Mouse (Mus musculus) ZHBTc4 (cell line): Measurements from ENCODE around the gene Sdcbp2.
"Not testable (repeated sequence)": the region's sequence is repeated elsewhere in the genome, so short reads cannot be mapped to it uniquely, and the experiment has no call there.

ENCODE experiments used
- DNase-seq: peaks from one replicate; pipeline ENCODE4 v3.0.0-alpha.2; 2011; ENCODE audit warnings: low read depth, low spot score

Sdcbp2 gene

DNA sequence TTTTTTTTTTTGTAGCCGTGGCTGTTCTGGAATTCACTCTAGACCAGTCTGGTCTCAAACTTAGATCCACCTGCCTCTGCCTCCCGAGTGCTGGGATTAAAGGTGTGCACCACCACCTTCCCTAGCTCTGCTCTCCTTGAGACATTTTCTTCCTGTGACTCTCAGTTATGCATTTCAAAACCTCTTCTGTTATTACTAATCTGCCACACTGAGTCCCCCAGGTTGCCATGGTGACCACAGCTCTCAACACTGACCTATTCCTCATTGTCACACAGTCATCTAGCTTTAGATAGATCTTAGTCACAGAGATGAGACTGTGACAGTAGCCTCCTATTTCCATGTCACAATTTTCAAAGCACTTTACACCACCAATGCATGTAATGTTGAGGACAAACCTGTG is 3.0 kb upstream of the Sdcbp2 start:
- no peak for DNase-seq

- DNase-seq = no peak
These were observed 1.2 kb downstream of the Sdcbp2 start for GRCm38 (mm10) chr2:151573667-151574066.

DNA sequence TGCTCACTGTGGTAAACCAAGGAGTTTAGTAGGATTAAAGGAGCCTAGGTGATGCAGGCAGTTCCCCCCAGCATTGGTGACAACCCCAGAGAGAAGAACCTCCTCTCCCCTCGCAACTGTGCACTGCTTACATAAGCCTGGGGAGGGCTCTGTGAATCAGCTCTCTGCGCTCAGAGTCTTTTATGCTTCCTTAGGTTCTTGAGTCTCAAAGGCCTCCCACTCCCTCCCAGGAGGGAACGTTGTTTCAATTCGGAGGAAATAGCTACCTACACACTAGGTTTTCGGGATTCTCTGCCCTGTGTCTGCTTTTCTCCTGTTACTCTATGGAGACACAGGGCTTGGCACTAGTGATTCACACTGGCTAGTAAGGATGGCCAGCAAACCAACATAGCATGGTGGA is 2.2 kb downstream of the Sdcbp2 start:
- no peak for DNase-seq

GRCm38 (mm10) chr2:151575119-151575698 is 2.8 kb downstream of the Sdcbp2 start:
- DNase-seq = peak; percentile 31

DNA sequence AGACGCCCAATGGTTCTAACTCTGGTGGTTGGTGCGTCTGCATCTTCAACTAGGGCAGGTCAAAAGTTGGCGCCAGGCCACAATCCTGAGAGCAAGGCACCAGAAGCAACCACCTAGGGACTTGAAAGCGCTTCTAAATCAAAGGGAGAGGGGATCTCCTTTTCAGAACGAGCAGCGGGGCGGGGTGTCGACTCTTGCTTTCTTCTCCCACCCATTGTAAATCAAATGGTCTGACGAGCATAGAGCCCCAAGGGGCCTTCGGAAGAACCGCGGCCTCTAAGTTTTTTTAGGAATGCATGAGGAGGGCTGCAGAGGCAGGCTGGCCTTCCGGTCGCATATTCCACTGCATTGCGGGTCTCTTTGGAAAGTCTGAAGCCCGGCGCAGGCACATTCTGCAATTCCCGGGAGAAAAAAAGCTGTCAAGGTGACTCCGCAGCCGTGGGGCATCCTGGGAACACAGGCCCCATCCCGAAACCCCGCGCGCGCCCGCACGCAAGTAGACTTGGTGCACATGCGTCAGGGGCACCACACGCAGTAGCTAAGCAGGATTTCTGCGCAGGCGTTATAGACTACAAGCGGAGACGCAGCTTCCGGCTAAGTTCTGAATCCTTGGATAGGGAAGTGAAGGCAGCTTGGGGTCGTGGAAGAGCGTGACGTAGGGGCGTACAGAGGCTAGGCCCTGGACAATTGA is 3.4 kb downstream of the Sdcbp2 start:
- peak; percentile 96 for DNase-seq

- DNase-seq = no peak
These were observed 6.8 kb downstream of the Sdcbp2 start for GRCm38 (mm10) chr2:151579183-151579582.

DNA sequence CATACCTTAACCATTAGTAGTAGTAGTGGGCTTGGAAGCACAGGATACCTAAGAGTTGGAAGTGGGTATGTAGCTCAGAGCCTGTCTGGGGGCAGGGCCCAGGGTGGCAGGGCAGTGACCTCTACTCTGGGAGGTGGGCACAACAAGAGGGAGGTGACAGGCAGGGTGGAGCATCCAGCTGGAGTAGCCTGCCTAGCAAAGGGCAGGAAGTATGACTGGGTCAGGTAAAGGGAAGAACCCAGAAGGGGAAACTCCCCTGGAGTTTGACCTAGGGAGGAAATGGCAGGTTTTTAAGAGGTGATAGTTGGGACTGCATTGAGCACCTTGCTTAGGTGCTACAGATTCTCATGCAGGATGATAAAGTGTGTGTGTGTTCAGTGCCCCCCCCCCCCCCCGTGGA is 8.5 kb downstream of the Sdcbp2 start:
- DNase-seq = no peak

- no peak for DNase-seq
These were observed 13.5 kb downstream of the Sdcbp2 start for GRCm38 (mm10) chr2:151585934-151586333.

GRCm38 (mm10) chr2:151586807-151587206 is 14.4 kb downstream of the Sdcbp2 start:
- DNase-seq = no peak

GRCm38 (mm10) chr2:151587306-151587705 is 14.9 kb downstream of the Sdcbp2 start:
- no peak for DNase-seq

GRCm38 (mm10) chr2:151598068-151598467 is 25.6 kb downstream of the Sdcbp2 start:
- DNase-seq = no peak

DNA sequence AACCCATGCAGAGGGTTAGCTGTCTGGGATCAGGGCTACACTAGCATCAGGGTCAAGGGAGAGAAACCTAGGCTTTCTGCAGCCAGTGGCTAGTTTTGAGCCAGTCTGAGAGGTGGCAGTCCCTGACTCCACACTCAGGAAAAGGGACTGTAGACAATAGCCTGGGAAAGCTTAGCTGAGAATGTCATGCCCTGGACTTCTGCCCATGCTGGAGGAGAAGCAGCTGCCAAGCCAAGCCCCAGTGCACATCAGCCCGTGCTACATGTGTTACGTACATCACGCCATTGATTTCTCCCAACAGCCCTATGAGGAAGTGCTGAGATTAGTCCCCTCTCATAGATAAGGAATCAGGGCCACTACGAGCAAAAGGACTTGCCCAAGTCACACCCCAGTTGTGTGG is 29.7 kb downstream of the Sdcbp2 start:
- no peak for DNase-seq

- DNase-seq = no peak
These were observed 31.2 kb downstream of the Sdcbp2 start for GRCm38 (mm10) chr2:151603630-151604029.

DNA sequence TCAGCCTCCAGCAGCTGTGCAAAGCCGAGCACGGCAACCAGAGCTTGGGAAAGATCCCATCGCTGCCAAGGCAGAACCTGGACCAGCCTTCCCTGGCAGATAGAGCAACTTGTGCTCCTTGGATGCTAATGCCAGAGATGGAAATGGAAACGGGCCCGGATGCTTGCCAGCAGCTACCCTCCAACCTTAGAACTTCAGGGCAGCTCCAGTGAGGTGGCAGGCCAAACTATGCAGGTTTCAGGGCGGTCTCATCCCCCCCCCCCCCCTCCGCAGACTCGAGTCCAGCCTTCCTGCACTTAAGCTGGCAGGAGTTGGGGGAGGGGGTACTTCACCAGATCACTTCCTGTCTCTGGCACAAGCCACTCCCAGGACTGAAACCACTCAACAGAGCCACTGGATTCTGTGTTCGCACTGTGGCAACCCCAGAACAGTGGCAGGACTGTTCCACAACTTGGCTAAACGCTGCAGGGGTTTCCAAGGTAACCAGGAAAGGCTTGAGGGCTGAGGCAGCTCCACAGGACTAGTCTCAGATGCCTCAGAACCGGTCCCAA is 33.1 kb downstream of the Sdcbp2 start:
- DNase-seq = peak; percentile 49

DNA sequence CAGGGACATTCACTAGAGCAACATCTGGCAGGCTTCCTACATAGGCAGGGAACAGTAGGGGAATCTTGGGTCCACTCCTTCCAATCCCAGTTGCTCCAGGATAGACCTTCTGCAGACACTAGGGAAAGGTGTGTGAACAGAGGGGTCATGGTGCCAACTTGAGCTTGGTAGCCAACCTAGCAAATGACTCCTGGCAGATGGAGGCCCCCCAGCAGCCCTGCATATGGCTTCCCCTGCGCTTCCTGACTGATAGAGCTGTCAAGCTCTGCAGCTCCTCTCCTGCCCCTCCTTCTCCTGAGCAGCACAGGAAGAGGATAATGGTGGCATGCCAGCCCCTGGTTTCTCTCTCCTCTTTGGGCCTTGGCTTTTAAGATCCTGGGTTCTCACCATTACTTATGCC is 36.0 kb downstream of the Sdcbp2 start:
- DNase-seq = no peak

DNA sequence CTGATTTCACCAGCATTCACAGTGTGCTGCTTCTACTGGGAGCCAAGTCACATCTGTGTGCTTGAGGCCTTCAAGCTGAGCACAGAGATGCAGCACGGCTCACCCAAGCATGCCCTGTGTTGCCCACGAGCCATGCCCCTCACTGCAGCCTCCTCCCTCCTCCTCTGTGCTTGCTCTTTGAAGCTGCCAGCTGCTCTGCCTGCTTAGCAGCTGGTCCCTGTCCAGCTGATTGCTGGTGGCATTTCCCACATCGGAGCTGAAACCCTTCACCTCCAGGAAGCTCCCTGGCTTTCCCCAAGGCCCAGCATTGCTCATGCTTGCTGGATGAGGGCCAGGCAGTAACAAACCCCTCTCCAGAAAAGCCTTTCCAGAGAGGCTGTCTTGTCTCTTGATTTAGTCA is 37.6 kb downstream of the Sdcbp2 start:
- DNase-seq = no peak

GRCm38 (mm10) chr2:151615779-151616178 is 43.4 kb downstream of the Sdcbp2 start:
- DNase-seq = not testable (repeated sequence)

DNA sequence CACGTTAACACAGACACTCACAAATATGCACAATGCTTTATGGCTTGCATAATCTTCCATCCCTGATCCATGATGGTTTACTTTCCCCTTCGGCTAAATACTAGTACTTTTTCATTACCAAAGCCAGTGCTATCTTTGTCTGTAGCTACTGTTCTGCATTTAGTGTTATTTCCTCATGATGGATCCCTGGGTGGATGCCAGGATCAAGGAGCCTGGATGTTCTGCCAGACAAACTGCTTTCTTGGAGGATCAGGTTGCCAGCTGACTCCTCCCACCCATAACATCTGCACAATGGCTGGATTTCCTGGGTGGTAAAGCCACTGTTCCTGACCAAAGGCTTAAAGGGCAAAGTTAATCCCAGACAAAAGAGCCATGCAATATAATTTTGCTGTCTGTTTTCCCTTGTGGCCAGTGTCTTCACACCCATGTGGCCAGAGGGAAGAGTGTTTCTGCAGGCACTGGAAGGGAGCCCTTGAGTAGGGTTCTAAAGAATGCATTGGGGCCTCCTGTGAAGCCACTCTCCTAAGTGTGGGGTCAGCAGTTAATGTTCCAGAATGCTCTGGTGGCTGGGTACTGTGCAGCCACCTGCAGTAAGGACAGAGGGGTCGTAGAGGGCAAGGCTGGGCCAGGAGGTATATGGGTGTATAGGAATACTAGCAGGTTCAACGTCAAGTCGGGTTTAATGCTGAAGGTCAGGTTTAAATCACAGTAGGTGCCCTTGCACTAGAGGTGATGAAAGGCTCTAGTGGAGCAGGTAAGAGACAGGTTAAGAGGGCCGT is 44.3 kb downstream of the Sdcbp2 start:
- no peak for DNase-seq

- no peak for DNase-seq
These were observed 51.4 kb downstream of the Sdcbp2 start for GRCm38 (mm10) chr2:151623776-151624175.

- no peak for DNase-seq
These were observed 53.9 kb downstream of the Sdcbp2 start for GRCm38 (mm10) chr2:151626296-151626695.

DNA sequence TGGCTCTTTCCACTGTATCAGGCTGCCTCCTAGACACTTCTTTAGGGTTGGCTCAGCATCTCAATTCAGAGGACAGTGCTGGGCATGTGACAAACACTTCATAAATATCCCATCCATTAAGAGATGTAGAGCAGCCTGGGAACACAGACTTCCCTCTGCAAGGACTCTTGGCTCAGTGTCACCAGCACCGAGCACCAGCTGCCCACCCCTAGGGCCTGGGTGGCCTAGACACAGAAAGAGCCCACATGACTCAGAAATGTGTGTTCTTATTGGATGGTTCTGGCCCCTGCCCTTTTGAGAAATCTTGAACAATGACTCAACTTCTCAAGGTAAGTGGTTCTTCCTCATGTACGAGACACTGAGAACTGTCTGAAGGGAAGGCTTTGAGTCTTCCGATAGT is 55.6 kb downstream of the Sdcbp2 start:
- no peak for DNase-seq

DNA sequence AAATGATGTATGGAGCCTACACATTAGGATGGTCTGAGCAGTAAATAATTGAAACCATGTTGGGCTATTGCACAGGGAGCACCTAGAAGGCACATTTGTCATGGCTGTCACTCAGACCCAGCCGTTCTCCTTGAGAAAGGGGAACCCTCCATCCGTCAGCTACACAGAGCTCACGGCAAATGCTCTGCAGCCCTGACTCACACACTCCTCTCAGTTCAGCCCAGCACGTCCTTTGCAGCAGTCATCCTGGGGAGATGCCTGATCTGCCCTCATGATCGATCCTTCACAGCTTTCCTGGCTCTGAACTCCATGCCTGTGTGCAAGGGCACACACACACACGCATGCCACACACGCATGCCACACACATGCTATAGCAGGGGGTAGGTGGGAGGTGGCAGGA is 56.9 kb downstream of the Sdcbp2 start:
- no peak for DNase-seq
